ENCODE assay signal across 10 mouse cellular contexts in genomic region chr16:97171500-97171899, GRCm38 (mm10). TPM values are rescaled to one million over a fixed set of nuclear protein-coding genes. Genes with fewer than 3 reads are reported as not detected.
DNase-seq lines count a peak whose midpoint lies in the region; ATAC-seq lines count a peak whose summit lies in the region.
"Had no signal": no experiment of that assay in that cellular context is flagged by ENCODE, and none has a peak within 500 bp of the region (broad histone marks: within the 10 kb centered on the region; RNA-seq: fewer than 3 reads in every experiment).

No protein-coding gene starts in this region.

- H3K9ac ChIP-seq in forebrain, embryonic 15.5 days (replicated peaks): no peak overlapping the region
- H3K9ac ChIP-seq in midbrain, embryonic 16.5 days (ENCODE audit: low read depth, low read length): peak overlapping the region; percentile 96

- H3K27ac ChIP-seq in forebrain, embryonic 15.5 days (replicated peaks): peak overlapping the region; percentile 91
- H3K27ac ChIP-seq in midbrain, embryonic 16.5 days (ENCODE audit: low read length): peak overlapping the region; percentile 99

- H3K36me3 ChIP-seq in forebrain, embryonic 15.5 days: no peaks in the 10 kb centered on the region
- H3K36me3 ChIP-seq in midbrain, embryonic 16.5 days (ENCODE audit: control insufficient read depth, insufficient read depth, low read length): no peaks in the 10 kb centered on the region

- 50% methylated on average over 8 of the region's 8 CpGs for WGBS in forebrain, embryonic 15.5 days
- 41% methylated on average over 8 of the region's 8 CpGs for WGBS in midbrain, embryonic 16.5 days

- ATAC-seq in forebrain, embryonic 15.5 days (replicated peaks): no peak
- peak; percentile 82 for ATAC-seq in midbrain, embryonic 16.5 days

- DNase-seq in brain, adult 2 months (ENCODE audit: low read depth, low spot score): peak; percentile 92
- DNase-seq in layer of hippocampus, adult 9-11 months: peak; percentile 76
- no peak for DNase-seq in kidney, adult 18-20 months
- DNase-seq in testis, postnatal 14 days (ENCODE audit: low spot score): no peak
- no peak for DNase-seq in ovary, adult 18-20 months (ENCODE audit: low spot score)
- DNase-seq in ovary, postnatal 14 days (ENCODE audit: low spot score): no peak
- DNase-seq: adrenal gland, postnatal 25 days had no signal

- H3K27me3 ChIP-seq in forebrain, embryonic 15.5 days: peaks cover 7% of the 10 kb centered on the region; the same call in 1 of the 2 replicates
- no peaks in the 10 kb centered on the region for H3K27me3 ChIP-seq in midbrain, embryonic 16.5 days (ENCODE audit: control insufficient read depth, insufficient read depth, low read depth, low read length)

- H3K4me1 ChIP-seq in forebrain, embryonic 15.5 days: peaks cover 37% of the 10 kb centered on the region
- H3K4me1 ChIP-seq in midbrain, embryonic 16.5 days (ENCODE audit: control insufficient read depth, insufficient read depth, low read length): peaks cover 18% of the 10 kb centered on the region

- H3K4me2 ChIP-seq in forebrain, embryonic 15.5 days (replicated peaks): no peak overlapping the region
- peak overlapping the region; percentile 85 for H3K4me2 ChIP-seq in midbrain, embryonic 16.5 days (ENCODE audit: low read length)

- no peaks in the 10 kb centered on the region for H3K9me3 ChIP-seq in forebrain, embryonic 15.5 days
- H3K9me3 ChIP-seq in midbrain, embryonic 16.5 days (replicated peaks; ENCODE audit: control insufficient read depth, low read length, poor library complexity, severe bottlenecking): no peaks in the 10 kb centered on the region

- H3K4me3 ChIP-seq in forebrain, embryonic 15.5 days: no peak overlapping the region
- H3K4me3 ChIP-seq in midbrain, embryonic 16.5 days (ENCODE audit: low read depth, low read length): peak overlapping the region; percentile 78; the same call in 1 of the 2 replicates

RNA-seq across cellular contexts. Expression of gene Dscam, which starts 0.9 kb away (rescaled TPM):
- 7.7 and 8.0 TPM in 2 replicates for polyA plus RNA-seq in forebrain, embryonic 15.5 days (2015; fragmentation: Nextera tagmentation; extraction: Ambion mirVana)
- polyA plus RNA-seq in midbrain, embryonic 16.5 days (2015; fragmentation: Nextera tagmentation; extraction: Ambion mirVana): 14.7 and 16.2 TPM in 2 replicates
- polyA plus RNA-seq: liver, embryonic 16.5 days had no signal

Comparison
In these comparisons a context has a peak if more than half of its experiments do, and no peak if none do; other contexts are left out.
1. DNase-seq: peak in brain, adult 2 months (single experiment) and layer of hippocampus, adult 9-11 months (single experiment); none in kidney, adult 18-20 months (single experiment), testis, postnatal 14 days (single experiment), ovary, adult 18-20 months (single experiment) and ovary, postnatal 14 days (single experiment).